Mouse (Mus musculus): ENCODE data around the gene Immt. TPM values are rescaled to one million over a fixed set of nuclear protein-coding genes. Genes with fewer than 3 reads are reported as not detected.

Gene Immt
- total RNA-seq (2021): 100 to 1,000 TPM; 131 to 137 TPM
- long read RNA-seq, experiment 1, partial matches to known transcripts: 2 of 9 reads
- long read RNA-seq, experiment 1, other reads (novel, unspliced or antisense): 7 of 9 reads
- long read RNA-seq, experiment 2, partial matches to known transcripts: 0 of 10 reads
- long read RNA-seq, experiment 2, other reads (novel, unspliced or antisense): 10 of 10 reads

DNA sequence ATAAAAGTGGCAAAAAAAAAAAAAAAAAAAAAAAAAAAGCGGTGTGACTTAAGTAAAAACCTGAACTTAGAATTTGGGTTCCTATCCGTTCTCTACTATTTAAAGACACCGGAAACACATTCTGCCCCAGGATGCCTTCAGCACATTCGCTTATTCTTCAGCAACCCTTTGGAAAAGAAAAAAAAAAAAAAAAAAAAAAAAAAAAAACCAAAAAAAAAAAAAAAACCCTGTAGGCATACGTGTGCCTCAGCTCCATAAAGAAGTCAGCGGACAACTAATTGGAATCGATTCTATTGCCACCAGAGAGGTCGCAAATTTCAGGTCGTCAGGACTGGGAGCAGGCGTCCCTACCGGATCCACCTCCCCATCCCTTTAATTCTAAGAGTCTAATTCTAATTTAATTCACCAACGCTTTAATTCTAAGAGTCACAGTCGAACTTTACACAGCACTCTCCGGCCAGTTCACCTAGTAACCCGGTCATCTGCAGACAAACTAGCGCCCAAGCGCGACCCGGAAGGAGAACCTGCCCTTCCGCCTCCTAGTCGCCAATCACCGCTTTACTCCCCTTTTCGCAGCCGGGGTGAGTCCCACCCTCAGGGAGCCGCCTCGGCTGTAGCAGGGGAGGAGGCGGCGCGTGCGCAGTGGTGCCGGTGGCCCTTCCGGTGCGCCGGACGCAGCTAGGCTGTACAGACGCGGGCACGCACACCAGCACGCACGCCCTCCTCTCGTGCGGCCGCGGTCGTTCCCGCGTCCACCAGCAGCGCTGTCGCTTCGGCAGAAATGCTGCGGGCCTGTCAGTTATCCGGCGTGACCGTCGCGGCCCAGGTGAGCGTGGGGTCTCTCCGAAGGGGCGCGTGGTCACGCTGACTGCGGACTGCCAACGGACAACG, at the start of gene Immt:
TSS of gene Immt (plus strand) at position 642 of the 891 bp plus-strand sequence.
- H3K4me3 ChIP-seq: peak within 1 kb of the TSS; percentile 79
- H3K27ac ChIP-seq: peak within 1 kb of the TSS; percentile 94
- DNase-seq (ENCODE audit: low spot score in 2 of 2): peak; percentile 96 to 98
- peak; percentile 37 for TF ChIP-seq CTCF (conservative IDR thresholded peaks at IDR 0.05)

DNA sequence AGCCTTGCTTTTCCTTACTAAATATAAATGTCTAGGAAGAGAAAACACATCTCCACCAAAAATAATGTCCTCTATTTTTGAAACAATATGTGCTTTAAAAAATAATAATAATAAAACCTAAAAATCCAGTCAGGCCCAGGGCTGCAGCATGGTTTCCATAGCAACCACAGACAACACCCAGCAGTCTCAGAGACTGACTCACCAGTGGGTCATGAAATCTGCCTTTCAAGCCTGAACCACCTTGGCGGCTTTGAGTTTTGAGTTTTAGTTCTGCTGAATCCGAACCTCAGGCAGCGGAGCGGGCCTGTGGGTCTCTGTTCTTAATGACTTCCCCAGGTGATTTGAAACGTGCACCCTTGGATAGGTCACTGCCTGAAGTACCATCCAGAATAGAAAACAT, 48.0 kb upstream of the Immt start:
- H3K27ac ChIP-seq: peak overlapping the region; percentile 67; the same call in 1 of the 2 replicates
- TF ChIP-seq CTCF (conservative IDR thresholded peaks at IDR 0.05): no peak
- no peak for DNase-seq (ENCODE audit: low spot score in 2 of 2)
- no peak overlapping the region for H3K4me3 ChIP-seq

DNA sequence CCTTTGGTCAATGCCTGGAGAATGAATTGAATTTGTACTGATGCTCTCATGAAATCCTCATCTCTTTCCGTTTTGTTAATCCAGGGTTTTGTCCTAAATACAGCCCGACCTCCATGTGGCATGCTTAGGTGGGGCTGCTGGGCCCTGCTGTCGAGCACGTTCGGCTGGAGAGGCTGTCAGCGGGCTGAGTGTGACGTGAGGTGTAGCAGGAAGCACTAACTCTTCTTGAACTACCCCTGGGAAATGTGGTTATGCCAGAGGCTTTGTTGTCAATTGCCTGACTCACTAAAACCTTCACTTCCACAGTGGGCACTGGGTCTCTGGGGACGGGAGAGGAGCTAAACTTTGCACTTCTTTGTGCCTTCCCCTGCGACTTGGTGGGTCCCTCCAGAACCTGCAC, 42.8 kb upstream of the Immt start:
- no peak for TF ChIP-seq CTCF (conservative IDR thresholded peaks at IDR 0.05)
- H3K27ac ChIP-seq: no peak overlapping the region
- DNase-seq (ENCODE audit: low spot score in 2 of 2): no peak
- no peak overlapping the region for H3K4me3 ChIP-seq

DNA sequence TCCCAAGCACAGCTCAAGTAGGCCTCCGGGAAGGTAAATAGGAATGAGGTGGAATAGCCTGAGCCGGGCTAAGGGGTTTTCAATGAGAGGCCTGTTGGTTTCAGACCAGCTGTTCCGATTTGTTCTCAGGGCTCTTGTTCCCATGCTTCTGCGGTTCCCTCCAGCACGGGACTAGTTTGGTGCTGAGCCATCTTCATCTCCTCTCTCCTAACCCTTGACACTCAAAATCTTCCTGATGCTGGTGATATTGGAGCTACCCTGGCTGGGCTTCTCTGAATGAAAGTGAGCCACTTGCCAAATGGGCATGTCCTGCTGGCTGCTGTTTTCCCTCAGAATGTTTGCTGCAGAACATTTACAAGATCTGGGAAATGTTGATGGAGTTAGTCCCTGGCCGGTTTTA, 39.4 kb upstream of the Immt start:
- H3K27ac ChIP-seq: no peak overlapping the region
- DNase-seq (ENCODE audit: low spot score in 2 of 2): no peak
- no peak overlapping the region for H3K4me3 ChIP-seq
- TF ChIP-seq CTCF (conservative IDR thresholded peaks at IDR 0.05): no peak

DNA sequence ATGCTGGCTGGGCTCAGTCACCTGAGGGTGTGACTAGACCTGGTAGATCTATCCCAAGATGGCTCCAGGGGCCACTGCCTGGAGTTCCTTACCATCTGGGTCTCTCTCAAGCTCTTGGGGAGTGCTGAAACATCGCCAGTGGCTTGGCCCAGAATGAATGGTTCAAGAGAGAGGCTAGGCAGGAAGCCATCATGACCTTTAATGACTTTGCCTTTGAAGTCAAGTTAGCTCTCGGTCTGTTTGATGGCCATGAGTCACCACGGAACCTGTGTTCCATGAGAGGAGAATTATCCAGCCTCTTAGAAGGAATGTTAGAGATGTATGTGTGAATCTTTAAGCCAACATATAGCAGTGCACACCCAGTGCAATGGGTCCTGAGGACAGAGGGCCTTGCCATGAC, 31.7 kb upstream of the Immt start:
- DNase-seq (ENCODE audit: low spot score in 2 of 2): no peak
- no peak for TF ChIP-seq CTCF (conservative IDR thresholded peaks at IDR 0.05)
- no peak overlapping the region for H3K27ac ChIP-seq
- H3K4me3 ChIP-seq: no peak overlapping the region

DNA sequence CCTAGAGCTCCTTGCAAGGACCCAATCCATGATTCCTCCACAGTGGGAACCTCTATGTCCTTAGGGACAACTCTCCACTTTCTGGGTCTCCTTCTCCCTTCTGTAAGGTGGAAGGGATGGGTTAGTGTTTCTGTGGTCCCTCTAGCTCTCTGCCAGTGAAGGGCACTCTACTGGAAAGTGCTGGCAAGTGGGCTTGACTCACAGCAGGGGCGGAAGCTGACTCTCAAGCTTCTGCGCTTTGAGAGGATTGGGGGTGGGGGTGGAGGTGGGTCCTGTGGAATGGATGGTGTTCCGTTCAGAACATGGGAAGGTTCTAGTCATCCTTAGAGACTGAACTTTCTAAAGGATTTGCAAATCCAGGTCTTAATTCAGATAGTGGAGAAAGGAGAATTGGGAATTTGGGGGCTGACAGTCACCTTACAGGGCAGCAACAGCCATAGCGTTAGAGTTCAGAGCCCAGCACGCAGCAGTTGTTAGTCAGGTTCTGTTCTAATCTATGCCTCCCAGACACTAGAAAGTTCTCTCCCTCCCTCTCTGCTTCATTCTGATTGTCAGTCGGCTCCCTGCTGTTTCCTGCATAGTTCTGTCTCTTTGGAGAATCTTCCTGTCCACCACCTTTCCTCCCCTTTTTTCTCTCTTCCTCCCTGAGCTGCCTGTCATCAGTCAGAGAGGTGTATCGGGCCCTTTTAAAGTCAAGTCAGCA, 30.0 kb upstream of the Immt start:
- Histone ChIP-seq H3K27ac (peak overlapping the region; percentile 68), H3K4me3 (no peak overlapping the region)
- DNase-seq (ENCODE audit: low spot score in 2 of 2): no peak
- TF ChIP-seq CTCF (conservative IDR thresholded peaks at IDR 0.05): no peak

DNA sequence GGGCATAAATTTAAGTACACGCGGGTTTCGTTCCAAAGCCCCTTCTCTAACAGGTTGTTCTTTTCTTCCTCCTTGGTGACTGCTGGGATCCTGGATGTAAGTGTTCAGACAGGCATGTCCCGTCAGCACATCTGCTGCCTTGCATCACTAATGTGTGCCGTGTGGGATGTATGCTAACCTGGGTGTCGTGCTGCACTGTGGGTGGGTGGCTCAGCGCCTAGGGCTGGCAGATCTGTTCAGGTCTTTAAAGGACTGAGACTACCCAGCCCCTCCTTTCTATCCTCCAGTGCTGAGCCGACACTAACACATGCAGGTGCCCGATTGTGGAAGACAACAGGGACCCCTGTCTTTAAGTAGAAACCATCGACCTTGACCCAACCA, 29.4 kb upstream of the Immt start:
- Histone ChIP-seq H3K27ac (peak overlapping the region; percentile 68), H3K4me3 (no peak overlapping the region)

DNA sequence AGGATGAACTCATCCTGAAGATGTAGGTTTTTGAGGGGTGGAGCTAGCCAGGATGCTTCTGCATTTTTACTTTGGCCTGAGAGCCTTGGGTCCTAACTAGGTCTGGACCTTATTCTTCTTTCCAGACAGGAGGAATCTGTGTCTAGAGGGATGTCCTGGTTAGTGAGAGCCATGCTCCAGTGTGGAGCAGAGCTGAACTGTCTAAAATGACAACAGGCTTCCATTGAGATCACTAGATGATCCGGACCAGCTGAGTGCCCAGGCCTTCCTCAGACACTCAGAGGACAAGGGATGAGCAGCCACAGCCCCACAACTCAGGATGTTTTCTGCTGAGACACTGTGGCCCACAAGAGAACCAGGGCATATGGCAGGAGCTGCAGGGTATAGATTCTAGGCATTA, 27.5 kb upstream of the Immt start:
- DNase-seq (ENCODE audit: low spot score in 2 of 2): no peak
- Histone ChIP-seq H3K27ac (peak overlapping the region; percentile 81), H3K4me3 (no peak overlapping the region)
- no peak for TF ChIP-seq CTCF (conservative IDR thresholded peaks at IDR 0.05)

More for the DNA sequence above, 29.4 kb upstream of the Immt start:
- no peak for TF ChIP-seq CTCF (conservative IDR thresholded peaks at IDR 0.05)
- DNase-seq (ENCODE audit: low spot score in 2 of 2): peak in 1 of 2 experiments; percentile 41

DNA sequence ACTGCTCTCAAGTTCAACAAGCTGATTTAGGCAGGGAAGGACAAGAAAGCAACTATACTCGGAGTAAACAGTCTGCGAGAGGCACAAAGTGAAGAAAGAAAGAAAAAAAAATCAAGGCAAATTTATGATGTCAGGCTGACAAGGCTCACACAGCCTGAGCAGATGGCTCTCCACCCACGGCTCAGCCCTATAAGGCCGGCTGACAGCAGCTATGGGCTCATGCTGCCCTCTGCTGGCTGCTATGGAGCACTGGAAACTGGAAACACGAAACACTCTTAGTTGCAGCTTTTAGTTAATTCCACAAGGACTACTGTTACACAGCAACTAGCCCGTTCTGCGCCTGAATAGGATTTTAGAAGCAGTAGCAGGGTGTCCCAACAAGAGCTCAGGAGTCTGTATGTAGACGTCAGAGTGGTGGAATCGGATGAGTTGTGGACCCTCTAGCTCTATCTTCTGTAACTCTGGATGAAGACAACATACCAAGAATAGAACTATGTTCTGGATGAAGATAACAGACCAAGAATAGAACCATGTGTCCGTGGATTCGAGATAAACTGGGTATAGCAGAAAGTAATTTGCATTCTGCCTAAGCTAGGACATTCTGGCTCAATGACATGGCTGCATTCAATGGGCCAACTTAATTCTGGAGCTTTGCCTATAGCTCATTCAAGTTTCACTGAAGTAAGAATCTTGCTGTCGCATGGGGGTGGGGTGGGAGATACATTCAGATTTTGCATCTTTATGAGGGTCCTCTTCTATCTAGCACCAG, 26.9 kb upstream of the Immt start:
- peak; percentile 99 for TF ChIP-seq CTCF (conservative IDR thresholded peaks at IDR 0.05)
- Histone ChIP-seq H3K4me3 (no peak overlapping the region), H3K27ac (peak overlapping the region; percentile 81)
- peak; percentile 81 to 84 for DNase-seq (ENCODE audit: low spot score in 2 of 2)

DNA sequence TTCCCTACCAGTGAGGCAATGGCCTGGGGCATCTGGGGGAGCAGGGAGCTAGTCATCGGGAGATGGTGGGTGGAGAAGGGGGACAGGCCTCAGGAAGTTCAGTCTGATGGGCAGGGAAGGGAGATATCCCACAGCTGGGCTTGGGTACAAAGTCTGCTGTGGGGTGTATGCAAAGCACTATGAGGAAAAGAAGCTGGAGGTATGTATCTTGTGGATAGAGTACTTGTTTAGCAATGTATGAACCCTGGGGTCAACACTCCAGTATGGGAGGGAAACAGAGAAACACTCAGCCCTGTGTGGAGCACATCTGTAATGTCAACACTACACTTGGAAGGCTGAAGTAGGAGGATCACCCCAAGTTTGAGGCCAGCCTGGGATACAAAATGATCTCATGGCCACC, 24.4 kb upstream of the Immt start:
- H3K4me3 ChIP-seq: no peak overlapping the region
- no peak overlapping the region for H3K27ac ChIP-seq
- no peak for TF ChIP-seq CTCF (conservative IDR thresholded peaks at IDR 0.05)
- no peak for DNase-seq (ENCODE audit: low spot score in 2 of 2)

DNA sequence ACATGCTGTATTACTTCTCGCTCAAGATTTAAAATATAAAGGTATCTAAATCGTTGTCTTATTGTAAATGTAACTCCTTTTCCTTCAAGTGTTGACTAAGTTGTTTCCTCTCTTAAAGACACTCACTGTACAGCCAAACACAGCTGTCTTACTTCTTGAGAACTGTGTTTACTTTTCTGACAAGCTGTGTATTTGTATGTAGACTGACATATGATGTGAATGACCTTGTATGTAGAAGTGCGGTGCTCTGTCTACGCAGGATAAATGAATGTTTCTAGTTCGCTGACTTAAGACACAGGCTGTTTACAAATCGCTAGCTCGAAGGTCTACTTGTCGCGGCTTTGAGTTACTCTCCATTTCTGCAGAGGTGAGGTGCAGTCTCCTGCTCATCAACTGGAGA, 21.2 kb upstream of the Immt start:
- H3K4me3 ChIP-seq: no peak overlapping the region
- TF ChIP-seq CTCF (conservative IDR thresholded peaks at IDR 0.05): no peak
- DNase-seq (ENCODE audit: low spot score in 2 of 2): no peak
- no peak overlapping the region for H3K27ac ChIP-seq

DNA sequence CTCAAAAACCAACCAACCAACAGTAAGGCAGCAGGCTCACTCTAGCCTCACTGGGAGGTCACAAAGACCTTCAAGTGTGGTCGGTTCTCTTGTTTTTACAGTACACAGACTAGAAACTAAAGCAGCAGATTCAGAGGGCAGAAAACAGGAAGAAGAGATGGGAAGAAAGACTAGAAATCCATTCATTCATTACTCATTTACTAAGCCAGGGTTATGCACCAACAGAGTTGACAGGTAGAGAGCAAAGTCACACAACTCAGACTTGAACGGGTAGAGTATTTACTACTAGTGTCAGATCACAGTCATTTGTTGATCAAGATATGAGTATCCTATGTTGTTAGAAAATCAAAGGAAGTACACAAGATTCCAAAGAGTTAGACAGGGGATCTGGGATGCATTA, 18.3 kb upstream of the Immt start:
- TF ChIP-seq CTCF (conservative IDR thresholded peaks at IDR 0.05): no peak
- Histone ChIP-seq H3K4me3 (no peak overlapping the region), H3K27ac (no peak overlapping the region)
- DNase-seq (ENCODE audit: low spot score in 2 of 2): no peak

All from layer of hippocampus, adult 2 months (tissue).